Mouse (Mus musculus) right cerebral cortex, postnatal 36 days (tissue): ENCODE data around the gene Gosr2.

Source experiments
- DNase-seq, 2 experiments: peaks; one replicate each; pipeline ENCODE4 v3.0.0; 2022; ENCODE audit warnings: low spot score in 2 of 2, mixed read lengths in 1 of 2

The Gosr2 gene

DNA sequence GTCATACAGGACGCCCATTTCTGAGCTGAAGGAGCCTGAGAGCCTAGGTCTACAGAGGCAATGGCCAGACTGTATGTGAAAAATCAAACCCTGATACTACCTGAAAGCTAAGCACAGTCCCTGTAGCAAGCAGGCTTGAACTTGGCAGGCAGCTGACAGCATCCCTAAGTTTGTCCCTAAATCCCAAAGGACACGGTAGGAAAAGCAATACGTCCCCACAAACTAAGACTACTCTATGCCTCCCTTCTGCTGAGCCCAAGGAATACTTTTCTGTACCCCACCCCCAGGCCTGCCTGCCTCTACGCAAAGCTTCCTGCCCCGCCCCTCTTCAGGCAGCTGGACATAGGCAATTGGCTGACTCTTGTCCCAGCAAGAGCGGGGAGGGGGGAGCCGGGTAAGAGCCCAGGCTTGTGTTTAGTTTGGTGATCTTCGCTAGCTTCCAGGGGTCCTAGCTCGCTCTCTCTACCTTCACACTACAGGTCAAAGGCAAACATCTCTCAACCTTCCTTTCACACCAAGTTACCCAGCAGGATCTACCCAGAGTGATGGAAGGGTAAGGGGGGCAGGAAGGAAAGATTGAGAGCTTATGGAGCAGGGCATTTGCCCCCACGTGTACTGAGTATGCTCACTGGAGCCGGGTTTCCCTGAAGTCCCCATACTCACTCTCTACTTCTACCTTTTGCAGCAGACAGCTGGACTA, 49.6 kb downstream of the Gosr2 start:
- no peak for DNase-seq

DNA sequence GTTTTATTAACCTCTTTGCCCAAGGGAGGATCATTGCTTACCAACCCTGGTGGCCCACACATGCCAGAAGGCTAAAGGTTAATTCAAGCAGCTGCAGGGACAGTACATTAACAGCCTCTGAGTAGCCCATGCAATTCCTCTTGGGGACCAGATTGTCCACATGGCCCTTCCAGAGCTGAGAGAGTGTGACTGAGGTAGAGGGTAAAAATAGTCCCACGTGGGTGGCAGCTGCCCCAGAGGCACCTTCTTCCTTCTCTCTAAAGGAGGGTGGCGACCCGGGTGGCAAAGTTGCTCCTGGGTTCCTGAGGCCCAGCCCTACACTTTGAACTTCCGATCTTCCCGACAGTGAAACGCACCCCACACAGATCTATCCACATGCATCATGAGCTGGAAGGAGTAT, 51.4 kb downstream of the Gosr2 start:
- DNase-seq: no peak

DNA sequence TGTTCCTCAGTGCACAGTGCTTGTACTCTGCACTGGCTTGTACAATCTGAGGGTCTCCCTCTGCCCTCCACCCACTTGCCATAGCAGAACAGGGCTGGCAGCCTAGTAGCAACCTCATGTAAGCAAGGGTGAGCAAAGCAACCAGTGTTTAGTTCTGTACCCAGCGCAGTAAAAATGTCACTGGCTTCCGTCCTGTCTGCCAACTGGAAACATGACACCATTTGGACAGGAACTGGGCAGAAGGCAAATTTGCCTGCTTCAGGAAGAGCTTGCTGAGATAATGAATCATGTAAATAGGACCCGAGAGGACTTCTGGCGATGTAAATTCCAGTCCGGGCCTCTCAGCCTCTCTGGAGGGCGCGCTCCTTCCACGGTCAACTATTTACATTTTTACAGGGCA, 52.0 kb downstream of the Gosr2 start:
- DNase-seq: no peak

DNA sequence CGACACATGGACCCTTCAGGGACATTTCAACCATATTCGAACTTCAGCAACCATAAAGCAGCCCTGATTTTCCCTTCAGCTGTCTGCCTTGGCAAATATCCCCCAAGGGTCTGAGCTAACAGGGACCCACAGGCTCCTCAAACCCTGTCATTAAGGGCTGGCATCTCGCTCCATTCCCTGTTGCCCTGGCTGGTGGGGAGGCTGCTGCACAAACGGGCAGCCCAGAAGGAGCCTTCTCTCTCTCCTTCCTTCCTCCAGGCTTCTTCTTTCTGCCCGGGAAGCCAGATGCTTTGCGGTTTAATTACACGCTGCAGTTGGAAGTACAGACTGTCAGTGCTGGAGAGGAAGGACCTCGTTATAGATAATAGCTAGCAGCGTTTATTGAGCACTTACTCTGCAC, 54.5 kb downstream of the Gosr2 start:
- no peak for DNase-seq

DNA sequence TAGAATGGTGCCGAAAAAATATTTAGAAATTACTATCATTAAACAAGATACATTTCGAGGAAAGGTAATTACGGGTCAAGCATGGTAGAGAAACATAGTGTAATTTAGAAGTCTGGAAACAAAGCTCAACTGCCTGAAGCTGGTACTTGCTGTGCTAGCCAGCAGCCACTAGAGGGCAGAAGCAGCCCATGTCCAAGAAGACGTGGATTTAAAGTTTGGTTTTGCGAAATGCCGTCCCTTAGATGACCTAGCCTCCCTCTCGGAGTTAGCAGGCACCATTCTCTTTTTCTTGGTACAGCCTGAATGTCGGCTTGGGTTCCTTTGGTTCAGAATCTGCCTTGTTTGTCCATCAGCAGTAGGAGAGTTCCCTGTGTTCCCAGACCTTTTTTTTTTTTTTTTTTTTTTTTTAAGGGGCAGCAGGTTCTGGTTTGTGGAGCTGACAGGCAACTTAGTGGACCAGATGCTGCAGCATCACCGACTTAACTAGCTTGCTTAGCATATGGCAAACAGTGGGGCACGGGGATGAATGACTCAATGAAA, 58.2 kb downstream of the Gosr2 start:
- DNase-seq: no peak

DNA sequence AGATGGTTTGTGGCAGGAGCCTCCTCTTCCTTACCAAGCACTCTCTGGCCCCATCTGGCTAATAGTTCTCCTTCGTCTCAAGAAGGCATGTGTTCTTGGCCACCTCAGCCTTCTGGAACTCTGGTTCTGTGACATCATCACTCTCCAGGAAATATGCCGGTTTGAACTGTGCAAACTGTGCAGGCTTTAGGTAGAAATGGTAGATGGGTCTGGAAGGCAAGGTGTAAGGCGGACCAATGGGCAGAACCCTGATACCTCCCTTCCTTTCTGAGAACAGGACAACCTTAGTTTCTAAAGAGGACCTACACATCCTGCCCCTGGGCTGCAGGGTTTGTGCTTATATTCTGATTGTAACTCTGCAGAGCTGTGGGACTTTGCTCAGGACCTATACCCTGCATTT, 58.9 kb downstream of the Gosr2 start, which contains the start of gene Lyzl6:
TSS of gene Lyzl6 (minus strand) at position 101 of the 400 bp plus-strand sequence.
- DNase-seq: no peak

DNA sequence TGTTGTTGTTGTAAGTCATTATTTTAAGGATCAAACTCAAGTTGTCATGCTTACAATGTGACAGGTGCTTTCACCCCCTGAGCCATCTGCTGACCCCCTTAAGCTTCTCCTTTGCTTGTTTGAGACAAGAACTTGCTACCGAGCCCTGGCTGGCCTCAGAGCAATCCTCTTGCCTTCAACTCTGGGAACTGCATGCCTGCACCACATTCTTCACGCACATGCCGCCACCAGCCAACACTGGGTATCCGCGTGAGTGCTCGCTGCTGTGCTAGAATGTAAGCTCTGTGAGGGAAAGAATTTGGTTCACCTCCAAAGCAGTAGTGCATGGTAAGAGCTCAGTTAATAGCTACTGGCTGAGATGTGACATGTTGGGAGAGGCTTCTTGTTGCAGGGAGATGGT, 61.4 kb downstream of the Gosr2 start:
- no peak for DNase-seq

DNA sequence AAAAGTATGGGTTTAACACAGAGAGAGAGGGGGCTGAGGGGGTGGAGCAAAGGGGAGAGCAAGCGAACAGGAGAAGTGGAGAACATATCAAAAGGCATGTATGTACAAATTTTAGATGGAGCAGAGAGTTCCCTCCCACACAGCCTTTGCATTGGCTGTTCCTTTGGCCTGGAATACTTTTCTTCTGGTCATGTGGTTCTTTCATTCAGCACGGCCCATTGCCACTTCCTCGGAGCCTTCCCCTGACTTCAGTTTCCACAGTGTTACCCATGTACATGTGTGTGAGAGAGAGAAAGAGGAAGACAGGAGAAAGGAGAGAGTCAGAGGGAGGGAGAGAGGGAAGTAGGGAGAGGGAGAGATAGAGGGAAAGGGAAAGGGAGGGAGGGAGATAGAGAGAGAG, 62.2 kb downstream of the Gosr2 start:
- DNase-seq: no peak

DNA sequence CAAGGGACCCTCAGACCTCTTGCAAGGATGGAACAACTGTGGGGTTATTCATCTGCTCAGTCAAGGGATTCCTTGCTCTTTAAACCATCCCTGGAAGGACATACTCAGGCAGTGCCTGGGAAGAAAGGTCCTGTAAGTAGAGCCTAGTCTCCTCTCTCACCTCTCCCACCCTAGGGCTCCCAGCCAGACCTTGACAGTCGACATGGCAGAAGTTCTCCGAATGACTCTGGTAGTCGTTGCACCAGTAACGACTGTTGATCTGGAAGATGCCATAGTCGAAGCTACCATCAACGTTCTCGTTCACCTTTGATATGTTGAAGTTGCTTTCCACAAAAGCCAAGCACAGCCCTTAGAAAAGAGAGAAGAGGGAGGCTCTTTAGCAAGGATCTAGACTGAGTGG, 62.9 kb downstream of the Gosr2 start:
- DNase-seq: no peak

DNA sequence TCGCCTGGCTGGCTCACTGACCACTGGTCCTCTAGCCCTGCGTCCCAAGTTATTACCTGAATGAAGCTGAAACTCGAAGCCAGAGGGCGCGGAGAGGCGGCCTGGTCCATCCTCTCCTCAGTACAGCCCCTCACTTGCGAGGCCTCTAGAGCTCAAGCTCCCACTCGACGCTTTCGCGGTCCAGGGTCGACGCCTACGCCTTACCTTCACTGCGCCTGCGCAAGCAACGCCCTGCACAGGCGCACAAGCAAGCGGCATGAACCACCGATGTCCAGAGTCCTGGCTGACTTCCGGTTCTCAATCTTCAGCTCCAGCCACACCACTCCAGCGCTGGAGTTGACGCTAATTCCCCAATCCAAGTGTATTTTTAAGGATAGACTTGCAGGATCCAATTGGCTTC, 70.2 kb downstream of the Gosr2 start:
- DNase-seq: no peak
